Mouse (Mus musculus) T-cell, adult 2 months (primary cell): ENCODE measurements around the gene Gm6592.
"Not testable (repeated sequence)": the region's sequence is repeated elsewhere in the genome, so short reads cannot be mapped to it uniquely, and the experiment has no call there.

Experiments used
- DNase-seq: peaks from one replicate; pipeline ENCODE4 v3.0.0; 2022; ENCODE audit warnings: low spot score

The Gm6592 gene

DNA sequence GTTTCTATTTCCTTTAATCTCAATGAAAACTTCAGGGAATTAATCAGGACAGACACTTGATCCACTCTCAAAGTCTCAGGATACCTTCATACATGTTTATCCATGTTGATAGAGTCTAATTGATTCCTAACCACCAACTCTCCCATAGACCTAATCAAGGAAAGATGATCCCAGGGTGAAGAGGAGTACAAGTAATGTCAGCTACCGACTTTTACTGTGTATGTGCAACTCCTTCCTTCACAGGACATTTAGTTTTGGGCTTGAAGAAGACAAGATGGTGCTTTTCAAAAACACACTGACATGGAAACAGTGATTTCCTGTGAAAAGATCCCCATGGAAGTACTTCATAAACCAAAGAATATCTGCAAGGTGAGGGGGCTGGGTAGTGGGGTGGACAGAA lies at the start of gene Gm6592:
TSS of gene Gm6592 (plus strand) at position 301 of the 400 bp plus-strand sequence.
- DNase-seq: no peak

DNA sequence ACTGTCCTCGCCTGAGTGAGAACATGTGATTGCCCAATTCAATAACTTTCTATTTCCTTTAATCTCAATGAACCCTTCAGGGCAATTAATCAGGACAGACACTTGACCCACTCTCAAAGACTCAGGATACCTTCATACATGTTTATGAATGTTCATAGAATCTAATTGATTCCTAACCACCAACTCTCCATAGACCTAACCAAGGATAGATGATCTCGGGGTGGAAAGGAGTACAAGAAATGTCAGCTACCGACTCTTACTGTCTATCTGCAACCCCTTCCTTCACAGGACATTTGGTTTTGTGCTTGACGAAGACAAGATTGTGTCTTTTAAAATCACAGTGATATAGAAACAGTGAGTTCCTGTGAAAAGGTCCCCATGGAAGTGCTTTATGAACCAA lies 40.4 kb upstream of the Gm6592 start, which contains the start of gene Ssxb5:
TSS of gene Ssxb5 (plus strand) at position 301 of the 400 bp plus-strand sequence.
- not testable (repeated sequence) for DNase-seq

DNA sequence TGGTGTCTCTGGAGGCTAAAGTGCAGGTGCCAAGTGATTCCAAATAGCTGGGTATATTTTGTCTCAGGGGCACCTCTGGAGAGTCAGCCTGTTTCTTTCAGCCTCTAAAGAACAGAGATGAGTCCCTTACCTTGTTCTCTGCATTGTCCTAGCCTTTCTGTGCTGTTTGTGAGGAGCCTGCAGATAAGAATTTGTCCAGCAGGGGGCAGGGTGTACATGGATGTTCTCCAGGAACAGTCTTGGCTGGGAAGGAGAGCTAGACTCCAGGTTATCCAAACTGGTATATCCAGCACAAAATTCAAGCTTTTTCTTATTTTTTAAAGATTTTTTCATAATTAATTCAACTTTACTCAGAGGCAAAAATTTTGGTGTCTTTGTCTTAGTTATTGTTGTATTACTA lies 11.8 kb upstream of the Gm6592 start:
- no peak for DNase-seq

DNA sequence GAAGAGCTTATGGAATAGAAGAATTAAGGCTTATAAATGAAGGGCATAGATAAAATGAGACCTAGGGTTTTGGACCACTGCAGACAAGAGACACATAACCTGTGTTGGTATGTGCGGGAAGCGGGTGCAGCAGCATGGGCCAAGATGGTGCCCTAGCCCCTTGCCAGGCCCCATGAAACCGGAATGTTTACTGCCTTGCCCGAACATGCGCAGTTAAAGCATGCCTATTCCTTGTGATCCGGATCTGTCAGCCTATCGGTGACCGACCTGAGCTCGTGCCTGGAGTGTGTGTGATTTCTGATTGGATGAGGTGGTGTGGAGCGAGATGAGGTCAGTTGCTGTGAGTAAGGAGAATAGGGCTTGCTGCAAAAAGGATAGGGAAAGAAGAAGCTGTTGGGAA lies 8.7 kb downstream of the Gm6592 start:
- DNase-seq: no peak

GRCm38 (mm10) chrX:8864331-8864730 lies 20.5 kb downstream of the Gm6592 start:
- DNase-seq: peak; percentile 40

GRCm38 (mm10) chrX:8873953-8874352 lies 30.2 kb downstream of the Gm6592 start, which contains the start of gene Gm5751:
Gm5751 (plus strand) TSS chrX:8874253.
- not testable (repeated sequence) for DNase-seq

GRCm38 (mm10) chrX:8884336-8884735 lies 40.5 kb downstream of the Gm6592 start:
- no peak for DNase-seq

DNA sequence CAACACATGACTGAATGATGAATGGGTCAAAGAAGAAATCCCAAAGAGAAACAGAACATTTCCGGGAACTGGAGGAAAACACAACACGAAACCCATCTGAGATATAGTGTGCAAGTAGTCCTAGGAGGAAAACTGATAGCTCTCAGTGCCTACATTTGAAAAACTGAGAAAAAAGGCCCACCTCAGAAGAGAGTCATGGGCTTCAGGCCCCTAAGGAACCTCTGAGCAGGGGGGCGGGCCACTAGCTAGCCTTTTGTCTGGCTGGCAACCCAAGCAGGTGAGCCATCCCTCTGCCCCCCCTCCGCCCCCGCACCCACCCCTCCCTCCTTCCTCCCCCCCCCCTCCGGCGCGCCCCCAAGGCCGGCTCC lies 48.2 kb downstream of the Gm6592 start:
- DNase-seq: no peak

- peak; percentile 68 for DNase-seq
These were observed 48.8 kb downstream of the Gm6592 start, which contains the start of gene B630019K06Rik for GRCm38 (mm10) chrX:8892343-8893155. B630019K06Rik (plus strand) TSS chrX:8892382.

DNA sequence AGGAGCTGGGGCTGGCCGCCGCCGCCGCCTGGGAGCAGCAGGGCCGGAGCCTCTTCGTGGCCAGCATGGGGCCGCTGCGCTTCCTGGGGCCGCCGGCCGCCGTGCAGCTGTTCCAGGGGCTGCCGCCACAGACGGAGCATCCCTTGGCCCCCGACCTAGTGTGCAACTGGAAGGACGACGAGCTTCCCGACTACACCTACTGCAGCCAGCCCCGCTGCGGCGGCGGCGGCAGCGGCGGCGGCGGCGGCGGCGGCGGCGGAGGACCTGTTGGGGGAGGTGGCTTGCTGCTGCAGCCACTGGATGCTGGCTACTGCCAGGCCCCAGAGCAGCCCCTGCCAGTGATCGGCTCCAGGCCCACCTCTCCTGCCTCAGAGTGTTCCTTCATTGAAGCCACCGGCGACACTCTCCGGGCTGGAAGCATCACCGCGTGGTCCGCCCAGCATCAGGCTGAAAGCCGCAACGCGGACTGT lies 49.4 kb downstream of the Gm6592 start:
- DNase-seq: no peak
